Mouse (Mus musculus): ENCODE data around the gene Serpinf1. TPM values are rescaled to one million over a fixed set of nuclear protein-coding genes. Genes with fewer than 3 reads are reported as not detected.
A peak's percentile ranks its signal among the peaks of the same experiment; 100 is the strongest.

Serpinf1 gene
- polyA plus RNA-seq, 1 experiment = 34.7 TPM

GRCm38 (mm10) chr11:75415994-75416393 lies 6.5 kb downstream of the Serpinf1 start:
- TF ChIP-seq CTCF (IDR thresholded peaks at IDR 0.05; ENCODE audit: borderline replicate concordance, extremely low read depth, insufficient read depth, insufficient read length) = no peak
- TF ChIP-seq POLR2A (IDR thresholded peaks at IDR 0.05; ENCODE audit: borderline replicate concordance, extremely low read depth, insufficient read depth, insufficient read length, poor library complexity, severe bottlenecking) = no peak

DNA sequence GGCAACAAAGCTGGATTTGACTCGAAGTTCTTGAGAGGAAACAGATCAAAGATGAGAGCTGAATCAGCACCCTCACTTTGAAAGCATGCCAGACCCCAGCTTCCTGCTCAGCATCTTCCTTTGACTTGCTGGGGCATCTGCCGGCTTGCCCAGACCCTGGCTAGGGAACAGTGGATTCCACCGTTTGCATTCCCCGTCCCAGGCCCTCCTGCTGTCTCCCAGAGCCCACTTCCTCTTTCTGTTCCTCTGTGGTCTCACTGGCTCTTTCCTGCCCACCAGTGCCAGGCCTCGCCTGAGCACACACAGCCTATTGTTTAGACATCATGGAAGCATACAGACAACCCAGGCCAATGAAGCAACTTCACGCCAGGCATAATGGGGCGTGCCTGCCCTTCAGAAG lies 7.4 kb downstream of the Serpinf1 start:
- DNase-seq (ENCODE audit: low read depth) = peak; percentile 22
- TF ChIP-seq CTCF (IDR thresholded peaks at IDR 0.05; ENCODE audit: borderline replicate concordance, extremely low read depth, insufficient read depth, insufficient read length) = no peak
- no peak for TF ChIP-seq POLR2A (IDR thresholded peaks at IDR 0.05; ENCODE audit: borderline replicate concordance, extremely low read depth, insufficient read depth, insufficient read length, poor library complexity, severe bottlenecking)

More at GRCm38 (mm10) chr11:75415994-75416393, 6.5 kb downstream of the Serpinf1 start:
- DNase-seq (ENCODE audit: low read depth) = no peak

DNA sequence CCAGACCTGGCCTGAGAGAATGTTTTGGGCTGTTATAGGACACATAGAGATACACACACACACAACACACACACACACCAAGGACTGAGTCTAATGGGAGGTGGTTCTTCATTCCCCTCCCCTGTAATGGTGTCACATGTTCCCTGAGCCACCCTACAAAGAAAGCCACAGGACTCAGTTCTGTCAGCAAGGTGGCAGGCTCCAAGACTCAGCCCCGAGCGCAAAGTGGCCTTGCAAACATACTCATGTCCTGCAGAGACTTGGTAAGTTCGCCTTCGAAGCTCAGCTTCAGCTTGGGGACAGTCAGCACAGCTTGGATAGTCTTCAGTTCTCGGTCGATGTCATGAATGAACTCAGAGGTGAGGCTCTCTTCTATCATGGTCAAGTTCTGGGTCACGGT lies 11.9 kb downstream of the Serpinf1 start:
- no peak for DNase-seq (ENCODE audit: low read depth)

GRCm38 (mm10) chr11:75409679-75410575 lies 12.6 kb downstream of the Serpinf1 start:
- DNase-seq (ENCODE audit: low read depth) = no peak
- TF ChIP-seq POLR2A (IDR thresholded peaks at IDR 0.05; ENCODE audit: borderline replicate concordance, extremely low read depth, insufficient read depth, insufficient read length, poor library complexity, severe bottlenecking) (no peak), CTCF (IDR thresholded peaks at IDR 0.05; ENCODE audit: borderline replicate concordance, extremely low read depth, insufficient read depth, insufficient read length) (no peak)

More for the DNA sequence above, 11.9 kb downstream of the Serpinf1 start:
- TF ChIP-seq CTCF (IDR thresholded peaks at IDR 0.05; ENCODE audit: borderline replicate concordance, extremely low read depth, insufficient read depth, insufficient read length) (no peak), POLR2A (IDR thresholded peaks at IDR 0.05; ENCODE audit: borderline replicate concordance, extremely low read depth, insufficient read depth, insufficient read length, poor library complexity, severe bottlenecking) (no peak)

DNA sequence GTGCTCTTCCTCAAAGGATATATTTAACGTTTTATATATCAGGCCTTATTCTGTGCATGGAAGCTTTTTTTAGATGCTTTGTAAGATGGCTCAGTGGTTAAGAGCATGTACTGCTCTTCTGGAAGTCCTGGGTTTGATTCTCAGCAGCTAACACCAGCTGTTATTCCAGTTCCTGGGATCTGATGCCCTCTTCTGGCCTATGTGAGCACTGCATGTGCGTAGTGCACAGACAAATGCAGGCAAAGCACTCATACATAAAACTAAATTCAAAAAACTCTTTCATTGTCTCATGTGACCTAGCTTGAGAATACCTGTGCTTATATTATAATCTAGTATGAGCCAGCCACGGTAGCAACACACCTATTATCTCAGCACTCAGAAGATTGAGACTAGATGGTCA lies 15.6 kb downstream of the Serpinf1 start:
- no peak for DNase-seq (ENCODE audit: low read depth)
- TF ChIP-seq POLR2A (IDR thresholded peaks at IDR 0.05; ENCODE audit: borderline replicate concordance, extremely low read depth, insufficient read depth, insufficient read length, poor library complexity, severe bottlenecking) (no peak), CTCF (IDR thresholded peaks at IDR 0.05; ENCODE audit: borderline replicate concordance, extremely low read depth, insufficient read depth, insufficient read length) (peak; percentile 55; the same call in 1 of the 2 replicates)

GRCm38 (mm10) chr11:75406104-75406503 lies 16.4 kb downstream of the Serpinf1 start:
- DNase-seq (ENCODE audit: low read depth) = no peak
- no peak for TF ChIP-seq CTCF (IDR thresholded peaks at IDR 0.05; ENCODE audit: borderline replicate concordance, extremely low read depth, insufficient read depth, insufficient read length)
- no peak for TF ChIP-seq POLR2A (IDR thresholded peaks at IDR 0.05; ENCODE audit: borderline replicate concordance, extremely low read depth, insufficient read depth, insufficient read length, poor library complexity, severe bottlenecking)

GRCm38 (mm10) chr11:75404801-75405200 lies 17.7 kb downstream of the Serpinf1 start:
- no peak for TF ChIP-seq POLR2A (IDR thresholded peaks at IDR 0.05; ENCODE audit: borderline replicate concordance, extremely low read depth, insufficient read depth, insufficient read length, poor library complexity, severe bottlenecking)
- no peak for TF ChIP-seq CTCF (IDR thresholded peaks at IDR 0.05; ENCODE audit: borderline replicate concordance, extremely low read depth, insufficient read depth, insufficient read length)
- DNase-seq (ENCODE audit: low read depth) = no peak

DNA sequence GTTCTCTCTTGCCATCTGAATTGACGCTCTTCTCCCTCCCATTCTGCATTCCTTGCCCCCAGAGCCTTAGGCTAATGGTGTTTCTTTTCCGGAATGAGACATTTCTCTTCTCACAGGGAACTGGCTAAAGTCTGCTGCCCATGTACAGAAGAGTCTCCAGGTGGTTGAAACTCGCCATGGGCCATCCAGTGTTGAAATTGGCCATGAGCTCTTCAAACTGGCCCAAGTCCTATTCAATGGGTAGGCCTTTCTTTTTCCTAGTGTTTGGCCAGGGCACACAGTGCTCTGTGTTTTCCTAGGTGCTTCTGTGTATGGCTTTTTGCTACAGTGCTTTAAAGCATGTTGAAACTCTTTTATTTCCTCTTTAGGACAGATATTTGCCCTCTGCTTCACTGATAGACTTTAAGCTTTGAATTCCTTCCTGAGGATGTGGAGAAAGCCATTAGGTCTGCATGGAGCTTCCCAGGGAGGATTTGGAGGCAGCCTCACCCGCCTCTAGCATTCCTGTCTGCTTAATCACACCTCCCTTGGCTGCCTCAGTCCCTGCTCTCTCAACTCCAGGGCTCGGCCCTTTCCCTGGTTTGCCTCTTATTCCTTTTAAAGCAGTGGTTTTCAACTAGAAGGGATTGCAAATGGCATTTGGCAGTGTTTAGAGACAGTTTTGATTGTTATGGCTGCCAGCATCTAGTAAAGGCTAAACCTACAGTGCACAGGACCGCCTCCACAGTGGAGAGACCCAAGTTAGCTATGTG lies 19.0 kb downstream of the Serpinf1 start:
- TF ChIP-seq CTCF (IDR thresholded peaks at IDR 0.05; ENCODE audit: borderline replicate concordance, extremely low read depth, insufficient read depth, insufficient read length) = no peak
- no peak for TF ChIP-seq POLR2A (IDR thresholded peaks at IDR 0.05; ENCODE audit: borderline replicate concordance, extremely low read depth, insufficient read depth, insufficient read length, poor library complexity, severe bottlenecking)
- DNase-seq (ENCODE audit: low read depth) = no peak

GRCm38 (mm10) chr11:75402271-75402690 lies 20.2 kb downstream of the Serpinf1 start:
- DNase-seq (ENCODE audit: low read depth) = peak; percentile 87
- TF ChIP-seq CTCF (IDR thresholded peaks at IDR 0.05; ENCODE audit: borderline replicate concordance, extremely low read depth, insufficient read depth, insufficient read length) = peak; percentile 74; the same call in 1 of the 2 replicates
- TF ChIP-seq POLR2A (IDR thresholded peaks at IDR 0.05; ENCODE audit: borderline replicate concordance, extremely low read depth, insufficient read depth, insufficient read length, poor library complexity, severe bottlenecking) = no peak

DNA sequence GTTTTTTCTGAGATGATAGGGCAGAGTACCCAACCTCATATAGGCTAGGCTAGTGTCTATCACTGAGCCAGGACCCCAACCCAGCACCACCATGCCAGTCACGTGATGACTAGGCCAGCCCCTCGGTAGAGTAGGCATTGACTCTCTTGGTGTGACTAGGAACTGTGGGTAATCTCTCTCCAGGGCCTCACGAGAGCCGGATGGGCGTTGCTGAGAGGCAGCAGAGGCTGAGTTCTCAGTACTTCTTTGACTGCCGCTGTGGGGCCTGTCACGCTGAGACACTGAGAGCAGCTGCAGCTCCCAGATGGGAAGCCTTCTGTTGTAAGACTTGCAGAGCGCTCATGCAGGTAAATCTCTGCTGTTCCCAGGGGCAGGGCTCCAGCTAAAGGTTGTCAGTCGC lies 22.4 kb downstream of the Serpinf1 start:
- peak; percentile 59 for DNase-seq (ENCODE audit: low read depth)
- TF ChIP-seq POLR2A (IDR thresholded peaks at IDR 0.05; ENCODE audit: borderline replicate concordance, extremely low read depth, insufficient read depth, insufficient read length, poor library complexity, severe bottlenecking) = no peak
- no peak for TF ChIP-seq CTCF (IDR thresholded peaks at IDR 0.05; ENCODE audit: borderline replicate concordance, extremely low read depth, insufficient read depth, insufficient read length)

DNA sequence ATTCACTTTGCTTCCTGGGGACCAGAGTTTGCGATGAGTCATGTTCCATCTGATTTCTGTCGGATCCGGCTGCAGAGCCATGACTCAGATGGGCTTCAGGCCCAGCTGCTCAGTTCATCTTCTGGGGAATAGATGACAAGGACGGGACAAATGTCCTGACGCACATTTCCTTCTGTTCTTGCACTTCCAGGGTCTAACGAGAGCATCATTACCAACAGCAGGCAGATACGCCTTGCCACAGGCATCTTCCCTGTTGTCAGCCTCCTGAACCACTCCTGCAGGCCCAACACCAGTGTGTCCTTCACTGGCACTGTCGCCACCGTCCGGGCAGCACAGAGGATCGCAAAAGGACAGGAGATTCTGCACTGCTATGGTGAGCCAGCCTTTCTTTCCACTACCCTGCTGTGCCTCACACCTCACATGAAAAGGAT lies 23.1 kb downstream of the Serpinf1 start:
- DNase-seq (ENCODE audit: low read depth) = no peak
- TF ChIP-seq POLR2A (IDR thresholded peaks at IDR 0.05; ENCODE audit: borderline replicate concordance, extremely low read depth, insufficient read depth, insufficient read length, poor library complexity, severe bottlenecking) (no peak), CTCF (IDR thresholded peaks at IDR 0.05; ENCODE audit: borderline replicate concordance, extremely low read depth, insufficient read depth, insufficient read length) (no peak)

Data from brain, embryonic 14.5 days (tissue).